12 mouse cellular contexts compared by ENCODE assay signal in genomic region chr5:98995767-98996166, GRCm38 (mm10). TPM values are rescaled to one million over a fixed set of nuclear protein-coding genes. Genes with fewer than 3 reads are reported as not detected.
DNase-seq lines count a peak whose midpoint lies in the region; ATAC-seq and TF ChIP-seq lines count a peak whose summit lies in the region.
"Had no signal": no experiment of that assay in that cellular context is flagged by ENCODE, and none has a peak within 500 bp of the region (broad histone marks: within the 10 kb centered on the region; RNA-seq: fewer than 3 reads in every experiment).

No protein-coding gene starts in this region.

- ATAC-seq in hindbrain, embryonic 13.5 days (ENCODE audit: low FRiP score), result peak; percentile 61; the same call in 1 of the 2 replicates
- ATAC-seq in hindbrain, embryonic 11.5 days (ENCODE audit: low FRiP score), result no peak
- peak; percentile 60; the same call in 1 of the 2 replicates for ATAC-seq in lung, embryonic 14.5 days (ENCODE audit: insufficient read depth)
- peak; percentile 67 for ATAC-seq in midbrain, embryonic 16.5 days
- ATAC-seq: liver, embryonic 12.5 days had no signal

- 41% methylated on average over 4 of the region's 4 CpGs for WGBS in hindbrain, embryonic 13.5 days
- WGBS in hindbrain, embryonic 11.5 days, result 57% methylated on average over 4 of the region's 4 CpGs
- WGBS in lung, embryonic 14.5 days, result 30% methylated on average over 4 of the region's 4 CpGs
- 33% methylated on average over 4 of the region's 4 CpGs for WGBS in midbrain, embryonic 16.5 days
- WGBS in kidney, adult 2 months, result 52% methylated on average over 4 of the region's 4 CpGs

- peaks cover 2% of the 10 kb centered on the region; the same call in 1 of the 2 replicates for H3K4me1 ChIP-seq in hindbrain, embryonic 13.5 days (replicated peaks)
- no peaks in the 10 kb centered on the region for H3K4me1 ChIP-seq in hindbrain, embryonic 11.5 days (replicated peaks; ENCODE audit: control insufficient read depth, insufficient read depth, low read length)
- peaks cover 5% of the 10 kb centered on the region; the same call in 1 of the 2 replicates for H3K4me1 ChIP-seq in lung, embryonic 14.5 days (ENCODE audit: insufficient read depth)
- peaks cover 2% of the 10 kb centered on the region for H3K4me1 ChIP-seq in midbrain, embryonic 16.5 days (ENCODE audit: control insufficient read depth, insufficient read depth, low read length)
- H3K4me1 ChIP-seq in kidney, adult 2 months (ENCODE audit: control insufficient read depth, insufficient read depth, low read length), result no peaks in the 10 kb centered on the region
- H3K4me1 ChIP-seq: liver, embryonic 12.5 days; megakaryocyte, embryonic 14.5 days had no signal

- no peaks in the 10 kb centered on the region for H3K9me3 ChIP-seq in hindbrain, embryonic 13.5 days
- no peaks in the 10 kb centered on the region for H3K9me3 ChIP-seq in hindbrain, embryonic 11.5 days (ENCODE audit: control insufficient read depth, low read length)
- no peaks in the 10 kb centered on the region for H3K9me3 ChIP-seq in lung, embryonic 14.5 days (ENCODE audit: low read depth, low read length)
- H3K9me3 ChIP-seq in midbrain, embryonic 16.5 days (replicated peaks; ENCODE audit: control insufficient read depth, low read length, poor library complexity, severe bottlenecking), result no peaks in the 10 kb centered on the region
- H3K9me3 ChIP-seq: liver, embryonic 12.5 days; megakaryocyte, embryonic 14.5 days had no signal

- no peak for TF ChIP-seq CTCF in brain, embryonic 14.5 days (IDR thresholded peaks at IDR 0.05; ENCODE audit: borderline replicate concordance, extremely low read depth, insufficient read depth, insufficient read length)
- no peak for TF ChIP-seq CTCF in lung, embryonic 14.5 days (IDR thresholded peaks at IDR 0.05; ENCODE audit: low read depth)
- no peak for TF ChIP-seq CTCF in kidney, adult 2 months (conservative IDR thresholded peaks at IDR 0.05; ENCODE audit: insufficient read depth, insufficient read length, low read depth, low read length)

- H3K4me3 ChIP-seq in hindbrain, embryonic 13.5 days, result no peak overlapping the region
- H3K4me3 ChIP-seq in hindbrain, embryonic 11.5 days (ENCODE audit: low read depth, low read length), result no peak overlapping the region
- H3K4me3 ChIP-seq in lung, embryonic 14.5 days (ENCODE audit: low read depth, low read length), result no peak overlapping the region
- no peak overlapping the region for H3K4me3 ChIP-seq in midbrain, embryonic 16.5 days (ENCODE audit: low read depth, low read length)
- H3K4me3 ChIP-seq in kidney, adult 2 months (ENCODE audit: insufficient read depth, low read depth, low read length), result no peak overlapping the region
- H3K4me3 ChIP-seq: layer of hippocampus, adult 2 months; liver, embryonic 12.5 days; megakaryocyte, embryonic 14.5 days had no signal

- no peak for DNase-seq in hindbrain, embryonic 11.5 days (ENCODE audit: low spot score)
- peak; percentile 86 for DNase-seq in brain, embryonic 14.5 days (ENCODE audit: low read depth)
- peak; percentile 79 for DNase-seq in lung, embryonic 14.5 days
- no peak for DNase-seq in kidney, adult 2 months
- no peak for DNase-seq in cerebellum, postnatal 10 days
- no peak for DNase-seq in right cerebral cortex, postnatal 4 days
- DNase-seq: cerebellum, adult 11 months had no signal

- no peaks in the 10 kb centered on the region for H3K27me3 ChIP-seq in hindbrain, embryonic 13.5 days
- H3K27me3 ChIP-seq in hindbrain, embryonic 11.5 days (ENCODE audit: control insufficient read depth, insufficient read depth, low read length), result no peaks in the 10 kb centered on the region
- no peaks in the 10 kb centered on the region for H3K27me3 ChIP-seq in lung, embryonic 14.5 days (ENCODE audit: insufficient read depth, low read length)
- H3K27me3 ChIP-seq in midbrain, embryonic 16.5 days (ENCODE audit: control insufficient read depth, insufficient read depth, low read depth, low read length), result no peaks in the 10 kb centered on the region
- no peaks in the 10 kb centered on the region for H3K27me3 ChIP-seq in kidney, adult 2 months (replicated peaks; ENCODE audit: control insufficient read depth, insufficient read depth, low read length)
- H3K27me3 ChIP-seq: liver, embryonic 12.5 days; megakaryocyte, embryonic 14.5 days had no signal

- no peak for TF ChIP-seq POLR2A in brain, embryonic 14.5 days (IDR thresholded peaks at IDR 0.05; ENCODE audit: borderline replicate concordance, extremely low read depth, insufficient read depth, insufficient read length, poor library complexity, severe bottlenecking)
- TF ChIP-seq POLR2A in kidney, adult 2 months (IDR thresholded peaks at IDR 0.05; ENCODE audit: low read depth, low read length), result no peak

- H3K9ac ChIP-seq in hindbrain, embryonic 13.5 days, result no peak overlapping the region
- H3K9ac ChIP-seq in hindbrain, embryonic 11.5 days (ENCODE audit: low read depth, low read length), result no peak overlapping the region
- H3K9ac ChIP-seq in lung, embryonic 14.5 days, result no peak overlapping the region
- H3K9ac ChIP-seq in midbrain, embryonic 16.5 days (ENCODE audit: low read depth, low read length), result no peak overlapping the region
- H3K9ac ChIP-seq: liver, embryonic 12.5 days had no signal

- H3K4me2 ChIP-seq in hindbrain, embryonic 13.5 days, result no peak overlapping the region
- H3K4me2 ChIP-seq in hindbrain, embryonic 11.5 days (replicated peaks; ENCODE audit: low read depth, low read length), result no peak overlapping the region
- H3K4me2 ChIP-seq in lung, embryonic 14.5 days, result no peak overlapping the region
- H3K4me2 ChIP-seq in midbrain, embryonic 16.5 days (ENCODE audit: low read length), result no peak overlapping the region
- H3K4me2 ChIP-seq: liver, embryonic 12.5 days had no signal

- H3K36me3 ChIP-seq in hindbrain, embryonic 13.5 days, result no peaks in the 10 kb centered on the region
- no peaks in the 10 kb centered on the region for H3K36me3 ChIP-seq in hindbrain, embryonic 11.5 days (ENCODE audit: control insufficient read depth, insufficient read depth, low read length)
- H3K36me3 ChIP-seq in lung, embryonic 14.5 days (ENCODE audit: insufficient read depth), result no peaks in the 10 kb centered on the region
- H3K36me3 ChIP-seq in midbrain, embryonic 16.5 days (ENCODE audit: control insufficient read depth, insufficient read depth, low read length), result no peaks in the 10 kb centered on the region
- H3K36me3 ChIP-seq in kidney, adult 2 months (ENCODE audit: control insufficient read depth, insufficient read depth, low read length), result no peaks in the 10 kb centered on the region
- H3K36me3 ChIP-seq: liver, embryonic 12.5 days had no signal

- H3K27ac ChIP-seq in hindbrain, embryonic 13.5 days, result no peak overlapping the region
- no peak overlapping the region for H3K27ac ChIP-seq in hindbrain, embryonic 11.5 days (ENCODE audit: low read depth, low read length)
- no peak overlapping the region for H3K27ac ChIP-seq in lung, embryonic 14.5 days (ENCODE audit: low read depth)
- H3K27ac ChIP-seq in midbrain, embryonic 16.5 days (ENCODE audit: low read length), result no peak overlapping the region
- H3K27ac ChIP-seq in kidney, adult 2 months (ENCODE audit: insufficient read depth, low read depth, low read length), result no peak overlapping the region
- H3K27ac ChIP-seq: layer of hippocampus, adult 2 months; liver, embryonic 12.5 days had no signal

RNA-seq across cellular contexts. Expression of gene Prkg2, which starts 41.4 kb away (rescaled TPM):
- 1.1 and 1.3 TPM in 2 replicates for polyA plus RNA-seq in hindbrain, embryonic 13.5 days (2015; fragmentation: Nextera tagmentation; extraction: Ambion mirVana)
- 1.5 and 1.6 TPM in 2 replicates for polyA plus RNA-seq in hindbrain, embryonic 11.5 days (2014; fragmentation: Nextera tagmentation; extraction: Ambion mirVana)
- 0.74 and 1.1 TPM in 2 replicates for polyA plus RNA-seq in brain, embryonic 14.5 days (2012; rRNA removed)
- 2.0 and 2.8 TPM in 2 replicates for polyA plus RNA-seq in lung, embryonic 14.5 days (2014; fragmentation: Nextera tagmentation; extraction: Ambion mirVana)
- 1.7 and 2.8 TPM in 2 replicates for polyA plus RNA-seq in midbrain, embryonic 16.5 days (2015; fragmentation: Nextera tagmentation; extraction: Ambion mirVana)
- 0.17 and 0.39 TPM in 2 replicates for polyA plus RNA-seq in kidney, adult 2 months (2012; rRNA removed)

Comparison
In these comparisons a context has a peak if more than half of its experiments do, and no peak if none do; other contexts are left out.
1. DNase-seq: peak in brain, embryonic 14.5 days (single experiment) and lung, embryonic 14.5 days (single experiment); none in hindbrain, embryonic 11.5 days (single experiment), kidney, adult 2 months (single experiment), cerebellum, postnatal 10 days (0 of 2) and right cerebral cortex, postnatal 4 days (single experiment).